8 mouse cellular contexts compared by ENCODE assay signal in genomic region chr12:56681096-56681811, GRCm38 (mm10). TPM values are rescaled to one million over a fixed set of nuclear protein-coding genes. Genes with fewer than 3 reads are reported as not detected.
DNase-seq lines count a peak whose midpoint lies in the region; ATAC-seq and TF ChIP-seq lines count a peak whose summit lies in the region.

No protein-coding gene starts in this region.

- TF ChIP-seq CTCF in Patski (IDR thresholded peaks at IDR 0.05), result peak; percentile 92

- H3K27ac ChIP-seq in limb, embryonic 14.5 days (replicated peaks; ENCODE audit: low read depth, low read length), result no peak overlapping the region
- H3K27ac ChIP-seq in neural tube, embryonic 12.5 days, result no peak overlapping the region

- peak overlapping the region; percentile 36 for H3K4me3 ChIP-seq in limb, embryonic 14.5 days (replicated peaks; ENCODE audit: low read length)
- H3K4me3 ChIP-seq in neural tube, embryonic 12.5 days, result peak overlapping the region; percentile 27

- WGBS in limb, embryonic 14.5 days, result under 1% methylated on average over 36 of the region's 38 CpGs
- under 1% methylated on average over 38 of the region's 38 CpGs for WGBS in neural tube, embryonic 12.5 days

- peak overlapping the region; percentile 64 for H3K4me2 ChIP-seq in limb, embryonic 14.5 days (replicated peaks; ENCODE audit: low read depth, low read length, severe bottlenecking)
- H3K4me2 ChIP-seq in neural tube, embryonic 12.5 days (replicated peaks), result peak overlapping the region; percentile 66

- in situ Hi-C loops in Patski (cut with MboI; ENCODE audit: low pct_unique_long_range_greater_than_20kb), result loop anchor here (5.0 kb wide), 2 partner anchors 306 to 506 kb away; no protein-coding TSS in a partner anchor

- H3K9me3 ChIP-seq in limb, embryonic 14.5 days (ENCODE audit: control insufficient read depth, low read length), result no peaks in the 10 kb centered on the region
- no peaks in the 10 kb centered on the region for H3K9me3 ChIP-seq in neural tube, embryonic 12.5 days

- peaks cover 37% of the 10 kb centered on the region for H3K27me3 ChIP-seq in Patski
- H3K27me3 ChIP-seq in limb, embryonic 14.5 days (ENCODE audit: control insufficient read depth, insufficient read depth, low read length), result peaks cover 64% of the 10 kb centered on the region
- H3K27me3 ChIP-seq in neural tube, embryonic 12.5 days (replicated peaks), result peaks cover 77% of the 10 kb centered on the region

- CTCF ChIA-PET in Patski (lab: Charles Lee), result interaction anchor here (0.6 to 2.1 kb wide), 10 partner anchors 11 to 504 kb away, joined by 3 to 9 read pairs (median 4); no protein-coding TSS in a partner anchor

- TF ChIP-seq POLR2A in limb, embryonic 14.5 days (IDR thresholded peaks at IDR 0.05; ENCODE audit: borderline replicate concordance, extremely low read depth, insufficient read depth, insufficient read length), result no peak

- peak; percentile 1 for DNase-seq in 3T3-L1 (ENCODE audit: low read depth, low spot score)
- no peak for DNase-seq in Patski (ENCODE audit: low read depth, low spot score)
- DNase-seq in heart, postnatal 4 days, result peak; percentile 50
- peak; percentile 74 for DNase-seq in limb, embryonic 14.5 days (ENCODE audit: low spot score)
- no peak for DNase-seq in spleen, adult 18-20 months
- DNase-seq in gastrocnemius, adult 18-20 months (ENCODE audit: low spot score), result no peak
- DNase-seq in layer of hippocampus, postnatal 36 days, result no peak

- H3K4me1 ChIP-seq in limb, embryonic 14.5 days (ENCODE audit: control insufficient read depth, insufficient read depth, low read length), result peaks cover 13% of the 10 kb centered on the region
- peaks cover 7% of the 10 kb centered on the region; the same call in 1 of the 2 replicates for H3K4me1 ChIP-seq in neural tube, embryonic 12.5 days

- POLR2A ChIA-PET in Patski (lab: Charles Lee), result no interaction called here

- no peaks in the 10 kb centered on the region for H3K36me3 ChIP-seq in limb, embryonic 14.5 days (ENCODE audit: control insufficient read depth, insufficient read depth, low read length)
- H3K36me3 ChIP-seq in neural tube, embryonic 12.5 days, result no peaks in the 10 kb centered on the region

- peak; percentile 89 for ATAC-seq in Patski
- ATAC-seq in limb, embryonic 14.5 days (ENCODE audit: low FRiP score, low read depth), result peak; percentile 79
- ATAC-seq in neural tube, embryonic 12.5 days (ENCODE audit: low FRiP score, low read depth), result peak; percentile 70

- H3K9ac ChIP-seq in limb, embryonic 14.5 days (ENCODE audit: low read depth, low read length, severe bottlenecking), result peak overlapping the region; percentile 32
- H3K9ac ChIP-seq in neural tube, embryonic 12.5 days, result no peak overlapping the region

RNA-seq across cellular contexts. Expression of gene Pax9, which starts 10.3 kb away (rescaled TPM):
- polyA plus RNA-seq in Patski (2021), result 7.6 TPM
- under 1 TPM; 0.12 to 0.20 TPM for total RNA-seq in heart, postnatal 4 days (2021)
- polyA plus RNA-seq in limb, embryonic 14.5 days (2012; rRNA removed), result 8.3 and 14.1 TPM in 2 replicates
- polyA plus RNA-seq in limb, embryonic 14.5 days (2014; fragmentation: Nextera tagmentation; extraction: Ambion mirVana), result 3.8 and 4.3 TPM in 2 replicates
- polyA plus RNA-seq in neural tube, embryonic 12.5 days (2016; fragmentation: Nextera tagmentation; extraction: Ambion mirVana), result 2.9 and 4.8 TPM in 2 replicates
- under 1 TPM in 1 of 2 experiments, not detected in 1; 0.11 TPM for total RNA-seq in gastrocnemius, adult 18-20 months (2021)
- not detected for total RNA-seq in layer of hippocampus, postnatal 36 days (2021)

Comparison
In these comparisons a context has a peak if more than half of its experiments do, and no peak if none do; other contexts are left out.
1. DNase-seq: peak in 3T3-L1 (single experiment), heart, postnatal 4 days (single experiment) and limb, embryonic 14.5 days (single experiment); none in Patski (single experiment), spleen, adult 18-20 months (0 of 2), gastrocnemius, adult 18-20 months (single experiment) and layer of hippocampus, postnatal 36 days (0 of 2).
2. Peak in every context shown above with its lines, with median percentiles within 50 percentile points of each other: ATAC-seq.